Mouse (Mus musculus): ENCODE measurements at regions not wholly inside any gene's neighbourhood (a gene's known extent, or its start where the extent isn't known, plus 50 kb on each side); places are given as distances from the start of the nearest gene placed in this dataset.

GRCm38 (mm10) chr19:13980988-13981630 lies 67.8 kb downstream of the Olfr1505 start:
- peak; percentile 56 for DNase-seq (ENCODE audit: low read depth)

GRCm38 (mm10) chr19:13982823-13983222 lies 69.5 kb downstream of the Olfr1505 start:
- DNase-seq (ENCODE audit: low read depth) = no peak
